Mouse (Mus musculus) forebrain, embryonic 10.5 days (tissue): Measurements from ENCODE around the gene Ppp1r12c. TPM values are rescaled to one million over a fixed set of nuclear protein-coding genes. Genes with fewer than 3 reads are reported as not detected.
"Not testable (repeated sequence)": the region's sequence is repeated elsewhere in the genome, so short reads cannot be mapped to it uniquely, and the experiment has no call there.

Source experiments
- DNase-seq: peaks from one replicate; pipeline ENCODE4 v3.0.0-alpha.2; 2017; ENCODE audit warnings: low spot score; ENCODE audit errors: extremely low spot score
- H3K27ac ChIP-seq: fragments of 300-500 bp; sonication (generic); 2 replicates; pipeline ENCODE4 v1.5.1; 2016; ENCODE audit warnings: mild to moderate bottlenecking
- H3K27me3 ChIP-seq: fragments of 300-500 bp; sonication (generic); 2 replicates; pipeline ENCODE4 v1.6.1; 2016; ENCODE audit warnings: mild to moderate bottlenecking; ENCODE audit not compliant: poor library complexity, severe bottlenecking
- H3K36me3 ChIP-seq: fragments of 300-500 bp; sonication (generic); replicated peaks from 2 replicates; pipeline ENCODE4 v1.6.1; 2016; ENCODE audit warnings: mild to moderate bottlenecking, moderate library complexity
- H3K4me1 ChIP-seq: fragments of 300-500 bp; sonication (generic); 2 replicates; pipeline ENCODE4 v1.6.1; 2016
- H3K4me3 ChIP-seq: fragments of 300-500 bp; sonication (generic); 2 replicates; pipeline ENCODE4 v1.5.1; 2016; ENCODE audit warnings: mild to moderate bottlenecking, moderate library complexity
- H3K9me3 ChIP-seq: fragments of 300-500 bp; sonication (generic); 2 replicates; pipeline ENCODE4 v1.6.1; 2016; ENCODE audit warnings: mild to moderate bottlenecking, moderate library complexity
- WGBS: fragments of 180-500 bp; shearing (Covaris S2); methylation state at CpG from one replicate; pipeline ENCODE4 v1.1.7; 2016; 5-methylcytosine and 5-hydroxymethylcytosine counted together
- polyA plus RNA-seq: library from polyadenylated mRNA; unstranded; fragments of >200 nt; fragmentation: Nextera tagmentation; extraction: Ambion mirVana; gene quantifications from 2 replicates; pipeline ENCODE4 v1.2.1, GENCODE M21; 2016

Ppp1r12c gene
- 34.2 and 34.8 TPM in 2 replicates for polyA plus RNA-seq

GRCm38 (mm10) chr7:4501558-4502397 is at the start of gene Ppp1r12c:
Ppp1r12c (minus strand) TSS chr7:4501680.
- peak; percentile 93 for DNase-seq
- WGBS = under 1% methylated on average over 62 of the region's 62 CpGs
- H3K27ac ChIP-seq = peak within 1 kb of the TSS; percentile 93
- H3K4me3 ChIP-seq = peak within 1 kb of the TSS; percentile 94
- no peaks in the 10 kb centered on the region for H3K27me3 ChIP-seq
- peaks cover 43% of the 10 kb centered on the region for H3K4me1 ChIP-seq
- no peaks in the 10 kb centered on the region for H3K9me3 ChIP-seq
- peaks cover 15% of the 10 kb centered on the region for H3K36me3 ChIP-seq

GRCm38 (mm10) chr7:4547221-4547641 is 45.8 kb upstream of the Ppp1r12c start, which contains the start of gene Syt5:
Syt5 (minus strand) TSS chr7:4547541.
- WGBS = 11% methylated on average over 33 of the region's 33 CpGs
- Histone ChIP-seq H3K27ac (peak within 1 kb of the TSS; percentile 77), H3K9me3 (no peaks in the 10 kb centered on the region), H3K4me3 (peak within 1 kb of the TSS; percentile 56), H3K36me3 (no peaks in the 10 kb centered on the region), H3K4me1 (peaks cover 17% of the 10 kb centered on the region), H3K27me3 (peaks cover 16% of the 10 kb centered on the region)
- no peak for DNase-seq

GRCm38 (mm10) chr7:4546591-4547131 is 45.2 kb upstream of the Ppp1r12c start:
- Histone ChIP-seq H3K27ac (peak overlapping the region; percentile 77), H3K4me3 (peak overlapping the region; percentile 56), H3K27me3 (peaks cover 16% of the 10 kb centered on the region), H3K4me1 (peaks cover 17% of the 10 kb centered on the region), H3K9me3 (no peaks in the 10 kb centered on the region), H3K36me3 (no peaks in the 10 kb centered on the region)
- DNase-seq = peak; percentile 87
- under 1% methylated on average over 26 of the region's 26 CpGs for WGBS

DNA sequence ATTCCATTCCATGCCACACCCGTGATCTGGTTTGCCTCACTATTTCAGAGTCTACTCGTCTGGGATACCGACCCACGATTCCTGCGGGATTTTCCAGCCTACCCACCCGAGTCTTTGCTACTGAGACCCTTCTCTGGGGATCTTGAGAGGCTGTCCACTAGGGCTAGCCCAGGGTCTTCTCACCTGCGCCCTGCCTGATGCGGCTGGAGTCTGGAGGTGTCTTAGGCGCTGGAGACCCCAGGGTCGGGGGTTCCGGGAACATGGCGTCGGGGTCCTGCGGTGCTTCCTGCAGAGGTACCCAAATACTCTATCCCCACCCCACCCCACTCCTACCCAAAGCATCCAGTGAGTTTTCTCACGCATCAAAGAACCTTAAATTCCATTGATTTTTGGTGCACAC is 44.6 kb upstream of the Ppp1r12c start:
- peak overlapping the region; percentile 77 for H3K27ac ChIP-seq
- DNase-seq = no peak
- WGBS = 78% methylated on average over 15 of the region's 15 CpGs
- H3K9me3 ChIP-seq = no peaks in the 10 kb centered on the region
- H3K36me3 ChIP-seq = no peaks in the 10 kb centered on the region
- H3K4me3 ChIP-seq = peak overlapping the region; percentile 56
- peaks cover 16% of the 10 kb centered on the region for H3K27me3 ChIP-seq
- H3K4me1 ChIP-seq = peaks cover 17% of the 10 kb centered on the region

- WGBS = 38% methylated on average over 17 of the region's 17 CpGs
- peaks cover 12% of the 10 kb centered on the region for H3K4me1 ChIP-seq
- H3K27ac ChIP-seq = no peak overlapping the region
- DNase-seq = no peak
- H3K36me3 ChIP-seq = no peaks in the 10 kb centered on the region
- no peaks in the 10 kb centered on the region for H3K9me3 ChIP-seq
- peaks cover 7% of the 10 kb centered on the region for H3K27me3 ChIP-seq
- no peak overlapping the region for H3K4me3 ChIP-seq
Measured at GRCm38 (mm10) chr7:4542013-4542412, 40.5 kb upstream of the Ppp1r12c start.

- Histone ChIP-seq H3K27ac (no peak overlapping the region), H3K4me3 (no peak overlapping the region), H3K4me1 (peaks cover 6% of the 10 kb centered on the region), H3K27me3 (peaks cover under 1% of the 10 kb centered on the region; the same call in 1 of the 2 replicates), H3K9me3 (no peaks in the 10 kb centered on the region), H3K36me3 (no peaks in the 10 kb centered on the region)
- no peak for DNase-seq
- 75% methylated on average over 5 of the region's 5 CpGs for WGBS
Measured at GRCm38 (mm10) chr7:4541344-4541743, 39.9 kb upstream of the Ppp1r12c start.

- DNase-seq = no peak
- no peak overlapping the region for H3K4me3 ChIP-seq
- no peak overlapping the region for H3K27ac ChIP-seq
- 68% methylated on average over 2 of the region's 2 CpGs for WGBS
- H3K27me3 ChIP-seq = no peaks in the 10 kb centered on the region
- H3K36me3 ChIP-seq = no peaks in the 10 kb centered on the region
- H3K9me3 ChIP-seq = no peaks in the 10 kb centered on the region
- H3K4me1 ChIP-seq = no peaks in the 10 kb centered on the region
Measured at GRCm38 (mm10) chr7:4539019-4539418, 37.5 kb upstream of the Ppp1r12c start.

DNA sequence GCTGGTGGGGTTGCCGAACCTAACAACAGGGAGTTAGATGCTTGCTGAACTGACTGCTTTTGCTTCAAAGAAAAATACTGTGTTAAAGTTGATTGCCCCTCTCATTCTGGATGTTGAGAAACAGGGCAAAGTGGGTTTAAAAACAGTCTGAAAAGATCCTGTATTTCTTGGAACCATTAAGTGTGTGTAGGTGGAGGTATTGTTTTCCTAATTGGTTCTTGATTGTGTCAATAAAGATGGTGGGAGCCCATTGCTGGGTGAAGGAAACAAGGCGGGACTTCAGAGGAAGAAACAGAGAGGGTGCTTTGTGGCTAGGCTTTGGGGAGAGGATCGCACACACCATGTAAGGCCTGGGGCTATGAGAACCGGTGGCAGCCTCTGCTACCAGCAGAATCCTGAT is 35.7 kb upstream of the Ppp1r12c start:
- WGBS = 62% methylated on average over 4 of the region's 4 CpGs
- H3K36me3 ChIP-seq = no peaks in the 10 kb centered on the region
- DNase-seq = no peak

DNA sequence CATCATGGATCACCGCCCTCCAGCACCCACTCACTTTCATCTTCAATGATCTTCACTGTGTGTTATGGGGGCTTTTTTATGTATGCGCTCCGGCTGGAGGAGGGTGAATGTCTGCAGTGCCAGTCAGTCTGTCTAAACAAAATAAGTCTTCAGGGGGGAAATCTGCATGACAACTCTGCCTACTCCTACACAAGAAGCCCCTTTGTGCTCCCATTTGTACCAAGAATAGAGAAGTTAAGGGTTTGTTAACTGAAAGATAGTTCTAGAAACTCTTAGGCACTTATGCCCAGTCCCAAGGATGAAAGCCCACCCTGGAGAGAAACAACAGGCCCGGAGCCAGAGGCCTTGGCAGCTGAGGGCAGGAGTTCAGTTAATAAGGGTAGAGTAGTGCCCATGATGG is 34.9 kb upstream of the Ppp1r12c start:
- H3K27ac ChIP-seq = no peak overlapping the region
- no peaks in the 10 kb centered on the region for H3K9me3 ChIP-seq
- peaks cover 16% of the 10 kb centered on the region for H3K4me1 ChIP-seq
- H3K36me3 ChIP-seq = no peaks in the 10 kb centered on the region
- peaks cover 2% of the 10 kb centered on the region; the same call in 1 of the 2 replicates for H3K27me3 ChIP-seq
- H3K4me3 ChIP-seq = no peak overlapping the region
- WGBS = 92% methylated on average over 4 of the region's 4 CpGs
- DNase-seq = no peak

More for the DNA sequence above, 35.7 kb upstream of the Ppp1r12c start:
- Histone ChIP-seq H3K27ac (no peak overlapping the region), H3K27me3 (no peaks in the 10 kb centered on the region), H3K4me1 (peaks cover 8% of the 10 kb centered on the region), H3K9me3 (no peaks in the 10 kb centered on the region), H3K4me3 (no peak overlapping the region)

GRCm38 (mm10) chr7:4532005-4532729 is 30.7 kb upstream of the Ppp1r12c start, which contains the start of gene Dnaaf3:
Dnaaf3 (minus strand) TSS chr7:4532453.
- Histone ChIP-seq H3K9me3 (no peaks in the 10 kb centered on the region), H3K4me3 (peak within 1 kb of the TSS; percentile 62), H3K4me1 (peaks cover 24% of the 10 kb centered on the region), H3K27me3 (peaks cover 40% of the 10 kb centered on the region), H3K27ac (peak within 1 kb of the TSS; percentile 65; the same call in 1 of the 2 replicates), H3K36me3 (no peaks in the 10 kb centered on the region)
- 3% methylated on average over 28 of the region's 28 CpGs for WGBS
- peak; percentile 88 for DNase-seq

DNA sequence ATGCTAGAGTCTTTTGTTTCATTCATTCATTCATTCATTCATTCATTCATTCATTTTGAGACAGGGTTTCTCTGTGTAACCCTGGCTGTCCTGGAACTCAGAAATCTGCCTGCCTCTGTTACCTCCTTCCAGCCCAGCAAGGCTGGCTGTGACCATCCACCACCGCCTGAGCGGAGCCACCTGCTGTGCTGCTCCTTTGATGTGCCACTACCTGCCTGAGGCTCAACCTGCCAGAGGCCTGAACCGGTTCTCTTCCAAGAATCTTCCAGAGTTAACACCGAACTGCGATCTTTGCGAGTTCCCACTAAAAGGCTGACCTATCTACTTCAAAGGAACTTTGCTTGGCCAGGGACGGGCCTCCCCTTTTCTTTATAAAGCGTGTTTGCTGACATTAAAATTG is 28.7 kb upstream of the Ppp1r12c start:
- peaks cover 39% of the 10 kb centered on the region for H3K4me1 ChIP-seq
- H3K9me3 ChIP-seq, H3K36me3 ChIP-seq, DNase-seq, H3K27ac ChIP-seq, H3K4me3 ChIP-seq: not testable (repeated sequence)
- H3K27me3 ChIP-seq = peaks cover 45% of the 10 kb centered on the region
- 55% methylated on average over 8 of the region's 8 CpGs for WGBS

GRCm38 (mm10) chr7:4527302-4527689 is 25.8 kb upstream of the Ppp1r12c start:
- H3K27me3 ChIP-seq = peaks cover 49% of the 10 kb centered on the region
- H3K27ac ChIP-seq = no peak overlapping the region
- H3K4me1 ChIP-seq = peaks cover 32% of the 10 kb centered on the region
- H3K36me3 ChIP-seq = no peaks in the 10 kb centered on the region
- WGBS = 46% methylated on average over 18 of the region's 18 CpGs
- no peaks in the 10 kb centered on the region for H3K9me3 ChIP-seq
- peak overlapping the region; percentile 46 for H3K4me3 ChIP-seq
- no peak for DNase-seq
